Mouse (Mus musculus): ENCODE results near the gene Prss35. TPM values are rescaled to one million over a fixed set of nuclear protein-coding genes. Genes with fewer than 3 reads are reported as not detected.

The Prss35 gene
- total and polyA plus RNA-seq, 2 experiments from 2014 or later, result 5.2 to 7.5 TPM

- H3K36me3 ChIP-seq (ENCODE audit: insufficient read depth, low read length), result peaks cover under 1% of the 10 kb centered on the region
- no peak overlapping the region for H3K9ac ChIP-seq (replicated peaks; ENCODE audit: low read length, poor library complexity, severe bottlenecking)
- no peak overlapping the region for H3K4me2 ChIP-seq (ENCODE audit: low read depth, low read length, poor library complexity, severe bottlenecking)
- no peaks in the 10 kb centered on the region for H3K9me3 ChIP-seq (ENCODE audit: low read length)
- TF ChIP-seq CTCF (IDR thresholded peaks at IDR 0.05), result peak; percentile 71
- 34% methylated on average over 3 of the region's 3 CpGs for WGBS
- H3K4me3 ChIP-seq (ENCODE audit: low read depth, low read length), result no peak overlapping the region
- H3K4me1 ChIP-seq (ENCODE audit: insufficient read depth, low read length), result no peaks in the 10 kb centered on the region
- peak; percentile 53; the same call in 1 of the 2 replicates for ATAC-seq (ENCODE audit: low FRiP score)
- no peak overlapping the region for H3K27ac ChIP-seq (ENCODE audit: low read depth, low read length)
- DNase-seq (ENCODE audit: low spot score), result peak; percentile 62
- no peaks in the 10 kb centered on the region for H3K27me3 ChIP-seq (ENCODE audit: insufficient read depth, low read length)
Measured at GRCm38 (mm10) chr9:86800600-86801163, 57.2 kb downstream of the Prss35 start.

Other genes with a start within 250 kb of the Prss35 start
- 19.3 and 20.9 TPM in 2 replicates for gene Pgm3, start 171.8 kb upstream of the Prss35 start, total RNA-seq (2014; rRNA removed)
- gene Pgm3, start 171.8 kb upstream of the Prss35 start, polyA plus RNA-seq (2015; fragmentation: Nextera tagmentation; extraction: Ambion mirVana), result 25.1 and 25.5 TPM in 2 replicates
- gene Rwdd2a, start 171.7 kb upstream of the Prss35 start, total RNA-seq (2014; rRNA removed), result 30.4 and 38.7 TPM in 2 replicates
- 75.0 and 75.5 TPM in 2 replicates for gene Rwdd2a, start 171.7 kb upstream of the Prss35 start, polyA plus RNA-seq (2015; fragmentation: Nextera tagmentation; extraction: Ambion mirVana)
- 37.0 and 41.6 TPM in 2 replicates for gene Me1, start 47.7 kb upstream of the Prss35 start, total RNA-seq (2014; rRNA removed)
- 62.8 and 64.7 TPM in 2 replicates for gene Me1, start 47.7 kb upstream of the Prss35 start, polyA plus RNA-seq (2015; fragmentation: Nextera tagmentation; extraction: Ambion mirVana)
- gene Snap91, start 137.0 kb downstream of the Prss35 start, total RNA-seq (2014; rRNA removed), result 225 and 247 TPM in 2 replicates
- 158 and 161 TPM in 2 replicates for gene Snap91, start 137.0 kb downstream of the Prss35 start, polyA plus RNA-seq (2015; fragmentation: Nextera tagmentation; extraction: Ambion mirVana)

All from midbrain, postnatal 0 days (tissue).